Mouse (Mus musculus) erythroblast, embryonic 14.5 days (primary cell): ENCODE results near the gene Prepl.

ENCODE experiments used
- GATA1 ChIP-seq: IDR thresholded peaks from 2 replicates; pipeline ENCODE4 v1.6.1; 2012; ENCODE audit warnings: low read length, inconsistent platforms, mixed read lengths
- TAL1 ChIP-seq: IDR thresholded peaks from 3 replicates; pipeline ENCODE4 v1.6.1; 2012; ENCODE audit warnings: low read length, inconsistent platforms, mixed read lengths

DNA sequence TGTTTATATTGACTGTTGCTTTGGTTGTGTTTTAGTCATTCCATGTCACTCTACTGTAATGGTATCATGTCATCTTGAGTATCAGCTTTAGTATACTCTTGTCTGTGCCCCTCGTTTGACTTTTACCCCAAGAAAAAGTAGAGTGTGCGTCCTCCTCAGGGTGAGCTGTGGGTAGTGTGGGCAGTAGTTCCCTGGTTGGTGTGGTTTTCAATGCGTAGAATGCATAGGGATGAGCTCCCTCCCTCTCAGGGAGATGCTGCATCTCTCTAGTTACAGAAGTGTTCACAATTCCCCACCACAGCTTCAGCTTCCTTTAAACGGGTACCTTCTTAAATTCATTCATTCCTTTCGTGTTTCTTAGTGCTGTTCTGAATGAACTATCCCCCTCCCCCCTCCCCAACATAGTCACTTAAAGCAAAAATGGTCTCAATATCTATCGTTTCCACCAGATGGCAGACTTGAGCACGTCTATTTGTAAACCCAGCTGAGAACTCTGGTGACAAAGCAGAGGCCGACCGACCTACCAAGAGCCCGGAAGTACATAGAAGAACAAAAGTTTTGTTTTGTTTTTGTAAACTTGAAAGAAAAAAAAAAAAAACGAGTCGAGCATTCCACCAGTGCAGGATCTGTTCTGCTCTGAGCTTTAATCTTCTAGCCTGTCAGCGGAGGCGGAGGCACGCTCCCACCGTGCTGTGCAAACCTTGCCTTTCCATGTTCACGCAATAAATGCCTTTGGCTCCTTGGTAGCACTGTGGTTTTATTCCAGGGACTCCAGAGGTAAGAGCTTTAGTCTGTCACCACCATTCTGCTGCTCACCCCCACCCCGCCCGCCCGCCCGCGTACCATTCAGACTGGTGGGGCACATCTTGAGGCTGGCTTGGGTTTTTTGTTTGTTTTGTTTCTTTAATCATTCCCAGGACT is 66.5 kb downstream of the Prepl start:
- no peak for TF ChIP-seq TAL1
- TF ChIP-seq GATA1: no peak
